Mouse (Mus musculus): ENCODE data around the gene Tnfrsf12a.

GRCm38 (mm10) chr17:23679127-23679835 lies 2.0 kb upstream of the Tnfrsf12a start, which contains the start of gene Cldn6:
- no peak for TF ChIP-seq POLR2A (IDR thresholded peaks at IDR 0.05; ENCODE audit: borderline replicate concordance, control insufficient read depth, low read depth, low read length)
- TF ChIP-seq CTCF (IDR thresholded peaks at IDR 0.05; ENCODE audit: control insufficient read depth, insufficient read depth, low read length): no peak
